10 mouse cellular contexts compared by ENCODE assay signal in genomic region chr13:113555226-113555625, GRCm38 (mm10).
DNase-seq lines count a peak whose midpoint lies in the region; ATAC-seq and TF ChIP-seq lines count a peak whose summit lies in the region.
"Had no signal": no experiment of that assay in that cellular context is flagged by ENCODE, and none has a peak within 500 bp of the region (broad histone marks: within the 10 kb centered on the region; RNA-seq: fewer than 3 reads in every experiment).

No protein-coding gene starts in this region.

- no peak for TF ChIP-seq EP300 in lung, postnatal 0 days (IDR thresholded peaks at IDR 0.05)

- no peak overlapping the region for H3K4me3 ChIP-seq in forebrain, embryonic 14.5 days (ENCODE audit: low read depth, low read length)
- H3K4me3 ChIP-seq in forebrain, embryonic 13.5 days = no peak overlapping the region
- H3K4me3 ChIP-seq in lung, postnatal 0 days (ENCODE audit: low read depth, low read length) = no peak overlapping the region
- H3K4me3 ChIP-seq in lung, adult 2 months (replicated peaks; ENCODE audit: extremely low read depth, low read depth, low read length) = no peak overlapping the region
- H3K4me3 ChIP-seq in liver, embryonic 12.5 days = no peak overlapping the region
- H3K4me3 ChIP-seq: midbrain, embryonic 13.5 days had no signal

- H3K27me3 ChIP-seq in forebrain, embryonic 14.5 days (replicated peaks; ENCODE audit: control insufficient read depth, insufficient read depth, low read length) = no peaks in the 10 kb centered on the region
- H3K27me3 ChIP-seq in forebrain, embryonic 13.5 days = no peaks in the 10 kb centered on the region
- no peaks in the 10 kb centered on the region for H3K27me3 ChIP-seq in lung, postnatal 0 days (replicated peaks; ENCODE audit: insufficient read depth, low read length)
- no peaks in the 10 kb centered on the region for H3K27me3 ChIP-seq in liver, embryonic 12.5 days (replicated peaks)
- H3K27me3 ChIP-seq: midbrain, embryonic 13.5 days had no signal

- H3K27ac ChIP-seq in forebrain, embryonic 14.5 days (ENCODE audit: low read depth, low read length) = no peak overlapping the region
- H3K27ac ChIP-seq in forebrain, embryonic 13.5 days = no peak overlapping the region
- no peak overlapping the region for H3K27ac ChIP-seq in lung, postnatal 0 days (ENCODE audit: low read length)
- no peak overlapping the region for H3K27ac ChIP-seq in liver, embryonic 12.5 days
- H3K27ac ChIP-seq: midbrain, embryonic 13.5 days had no signal

- no peak overlapping the region for H3K4me2 ChIP-seq in forebrain, embryonic 14.5 days (ENCODE audit: low read length)
- no peak overlapping the region for H3K4me2 ChIP-seq in forebrain, embryonic 13.5 days
- H3K4me2 ChIP-seq in lung, postnatal 0 days (replicated peaks; ENCODE audit: low read depth, low read length) = no peak overlapping the region
- H3K4me2 ChIP-seq in liver, embryonic 12.5 days = no peak overlapping the region
- H3K4me2 ChIP-seq: liver, embryonic 11.5 days; midbrain, embryonic 13.5 days had no signal

- peak; percentile 16 for DNase-seq in forebrain, embryonic 14.5 days (ENCODE audit: low spot score)
- DNase-seq in lung, postnatal 0 days (ENCODE audit: low spot score) = peak; percentile 58
- DNase-seq in lung, adult 2 months = no peak
- peak; percentile 63 for DNase-seq in gastrocnemius, postnatal 14 days
- peak; percentile 14 for DNase-seq in lung, postnatal 25 days (ENCODE audit: low spot score)
- DNase-seq in testis, postnatal 14 days (ENCODE audit: low spot score) = no peak

- intact Hi-C loops in gastrocnemius, postnatal 14 days (cut with DNase I; ENCODE audit: low total_unique reads) = no loop called here

- WGBS in forebrain, embryonic 14.5 days = 100% methylated on average over 2 of the region's 2 CpGs
- 93% methylated on average over 2 of the region's 2 CpGs for WGBS in forebrain, embryonic 13.5 days
- 44% methylated on average over 2 of the region's 2 CpGs for WGBS in lung, postnatal 0 days
- WGBS in lung, adult 2 months = 55% methylated on average over 2 of the region's 2 CpGs
- 79% methylated on average over 2 of the region's 2 CpGs for WGBS in liver, embryonic 12.5 days (ENCODE audit: insufficient replicate concordance)

- no peaks in the 10 kb centered on the region for H3K9me3 ChIP-seq in forebrain, embryonic 14.5 days (replicated peaks; ENCODE audit: control insufficient read depth, low read length)
- no peaks in the 10 kb centered on the region for H3K9me3 ChIP-seq in forebrain, embryonic 13.5 days (replicated peaks)
- no peaks in the 10 kb centered on the region for H3K9me3 ChIP-seq in lung, postnatal 0 days (ENCODE audit: low read length)
- no peaks in the 10 kb centered on the region for H3K9me3 ChIP-seq in liver, embryonic 12.5 days (replicated peaks)
- H3K9me3 ChIP-seq: midbrain, embryonic 13.5 days had no signal

- no peak overlapping the region for H3K9ac ChIP-seq in forebrain, embryonic 14.5 days (ENCODE audit: low read length)
- H3K9ac ChIP-seq in forebrain, embryonic 13.5 days = no peak overlapping the region
- H3K9ac ChIP-seq in lung, postnatal 0 days (replicated peaks; ENCODE audit: low read depth) = no peak overlapping the region
- H3K9ac ChIP-seq in liver, embryonic 12.5 days = no peak overlapping the region
- H3K9ac ChIP-seq: midbrain, embryonic 13.5 days had no signal

- no peak for TF ChIP-seq POLR2A in lung, adult 2 months (IDR thresholded peaks at IDR 0.05; ENCODE audit: borderline replicate concordance, extremely low read depth, low read depth, low read length)

- ATAC-seq in forebrain, embryonic 14.5 days = no peak
- no peak for ATAC-seq in forebrain, embryonic 13.5 days
- peak; percentile 63 for ATAC-seq in lung, postnatal 0 days
- no peak for ATAC-seq in liver, embryonic 12.5 days
- ATAC-seq: midbrain, embryonic 13.5 days had no signal

- no peaks in the 10 kb centered on the region for H3K4me1 ChIP-seq in forebrain, embryonic 14.5 days (ENCODE audit: control insufficient read depth, insufficient read depth, low read length)
- no peaks in the 10 kb centered on the region for H3K4me1 ChIP-seq in forebrain, embryonic 13.5 days
- H3K4me1 ChIP-seq in lung, postnatal 0 days (ENCODE audit: insufficient read depth, low read depth, low read length) = no peaks in the 10 kb centered on the region
- H3K4me1 ChIP-seq in lung, adult 2 months (ENCODE audit: control insufficient read depth, insufficient read depth, low read length) = peaks cover 3% of the 10 kb centered on the region
- H3K4me1 ChIP-seq in liver, embryonic 12.5 days = no peaks in the 10 kb centered on the region
- H3K4me1 ChIP-seq: midbrain, embryonic 13.5 days had no signal

- TF ChIP-seq CTCF in lung, postnatal 0 days (IDR thresholded peaks at IDR 0.05) = no peak
- TF ChIP-seq CTCF in lung, adult 2 months (IDR thresholded peaks at IDR 0.05; ENCODE audit: insufficient read depth, low read length) = no peak

- no peaks in the 10 kb centered on the region for H3K36me3 ChIP-seq in forebrain, embryonic 14.5 days (ENCODE audit: control insufficient read depth, insufficient read depth, low read length)
- no peaks in the 10 kb centered on the region for H3K36me3 ChIP-seq in forebrain, embryonic 13.5 days (ENCODE audit: poor library complexity, severe bottlenecking)
- H3K36me3 ChIP-seq in lung, postnatal 0 days (ENCODE audit: insufficient read depth, low read length) = no peaks in the 10 kb centered on the region
- H3K36me3 ChIP-seq in liver, embryonic 12.5 days = no peaks in the 10 kb centered on the region
- H3K36me3 ChIP-seq: midbrain, embryonic 13.5 days had no signal

Comparison
In these comparisons a context has a peak if more than half of its experiments do, and no peak if none do; other contexts are left out.
1. DNase-seq: peak in forebrain, embryonic 14.5 days (single experiment), lung, postnatal 0 days (single experiment), gastrocnemius, postnatal 14 days (single experiment) and lung, postnatal 25 days (single experiment); none in lung, adult 2 months (single experiment) and testis, postnatal 14 days (single experiment).